Mouse (Mus musculus) effector memory CD4-positive, alpha-beta T cell, adult 7 months (primary cell): ENCODE measurements around the gene Naalad2. TPM values are rescaled to one million over a fixed set of nuclear protein-coding genes. Genes with fewer than 3 reads are reported as not detected.

Experiments
- polyA plus RNA-seq: library from polyadenylated mRNA; unstranded; fragments of 100-300 nt; shearing (Covaris generic); gene quantifications from one replicate; pipeline ENCODE4 v1.2.1, GENCODE M21; 2017

The Naalad2 gene
- polyA plus RNA-seq, result not detected

DNA sequence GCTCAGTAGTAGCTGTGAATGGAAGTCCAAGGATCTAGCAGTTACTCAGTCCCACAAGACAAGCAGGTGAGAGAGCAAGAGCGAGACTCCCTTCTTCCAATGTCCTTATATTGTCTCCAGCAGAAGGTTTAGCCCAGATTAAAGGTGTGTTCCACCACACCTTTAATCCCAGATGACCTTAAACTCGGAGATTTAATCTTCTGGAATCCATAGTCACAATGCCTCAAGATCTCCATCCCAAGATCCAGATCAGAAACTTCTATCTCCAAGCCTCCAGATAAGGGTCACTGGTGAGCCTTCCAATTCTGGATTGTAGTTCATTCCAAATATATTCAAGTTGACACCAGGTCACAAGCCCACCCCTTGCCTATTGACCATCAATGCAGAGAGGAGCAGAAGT, at the start of gene Naalad2:
Naalad2 (minus strand) TSS at position 101 of the 400 bp plus-strand sequence.

DNA sequence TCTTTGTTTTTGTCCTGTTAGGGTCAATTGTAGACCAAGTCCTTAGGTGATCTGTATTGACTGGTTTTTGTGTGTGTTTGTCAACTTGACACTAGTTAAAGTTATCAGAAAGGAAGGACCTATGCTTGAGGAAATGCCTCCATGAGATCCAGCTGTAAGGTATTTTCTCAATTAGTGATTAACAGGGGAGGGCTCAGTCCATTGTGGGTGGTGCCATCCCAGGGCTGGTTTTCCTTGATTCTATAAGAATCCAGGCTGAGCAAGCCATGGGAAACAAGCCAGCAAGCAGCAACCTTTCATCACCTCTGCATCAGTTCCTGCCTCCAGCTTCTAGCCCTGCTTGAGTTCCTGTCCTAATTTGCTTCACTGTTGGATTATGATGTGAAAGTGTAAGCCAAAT, 27.6 kb upstream of the Naalad2 start, which contains the start of gene Mbd3l2:
Mbd3l2 (plus strand) TSS at position 301 of the 400 bp plus-strand sequence.

DNA sequence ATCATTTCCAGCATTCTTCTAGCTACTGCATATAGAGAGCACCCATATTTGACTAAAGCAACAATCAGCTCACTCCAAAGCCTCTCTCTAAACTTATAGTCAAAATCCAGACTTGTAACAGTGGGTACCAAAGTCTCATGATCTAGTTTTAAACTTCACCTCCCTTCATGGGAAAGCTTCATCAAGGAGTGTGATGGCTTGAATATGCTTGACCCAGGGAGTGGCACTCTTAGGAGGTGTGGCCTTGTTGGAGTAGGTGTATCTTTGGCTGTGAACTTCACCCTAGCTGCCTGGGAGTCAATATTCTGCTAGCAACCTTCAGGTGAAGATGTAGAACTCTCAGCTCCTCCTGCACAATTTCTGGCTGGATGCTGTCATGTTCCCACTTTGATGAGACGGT, 1.3 kb upstream of the Naalad2 start, which contains the start of gene Ubtfl1:
Ubtfl1 (plus strand) TSS at position 301 of the 400 bp plus-strand sequence.

GRCm38 (mm10) chr9:18291571-18292429, 111.0 kb downstream of the Naalad2 start, which contains the start of gene Chordc1:
Gene Chordc1 (plus strand): TSS chr9:18292125.

Other genes with a start within 250 kb of the Naalad2 start
- gene Chordc1, start 110.9 kb downstream of the Naalad2 start, polyA plus RNA-seq, result 126 TPM
- gene Ubtfl1, start 1.4 kb upstream of the Naalad2 start, polyA plus RNA-seq, result 0.15 TPM
- gene Mbd3l2, start 27.7 kb upstream of the Naalad2 start, polyA plus RNA-seq, result not detected
- gene Zfp558, start 75.3 kb upstream of the Naalad2 start, polyA plus RNA-seq, result 0.63 TPM
- not detected for gene Mbd3l1, start 75.4 kb upstream of the Naalad2 start, polyA plus RNA-seq